Mouse (Mus musculus) heart, adult 2 months (tissue): ENCODE results near the gene Lmod1. TPM values are rescaled to one million over a fixed set of nuclear protein-coding genes. Genes with fewer than 3 reads are reported as not detected.

Source experiments
- DNase-seq, 2 experiments: peaks; one replicate each; pipeline ENCODE4 v3.0.0; 2021
- H3K27ac ChIP-seq: fragments of 200-600 bp; 2 replicates; pipeline ENCODE4 v1.8.1; 2022
- H3K27me3 ChIP-seq: fragments of 200-500 bp; 2 replicates; pipeline ENCODE4 v1.6.1; 2012; ENCODE audit warnings: mild to moderate bottlenecking, low read length, inconsistent platforms, mixed read lengths; ENCODE audit not compliant: control insufficient read depth, insufficient read depth
- H3K36me3 ChIP-seq: fragments of 200-500 bp; 2 replicates; pipeline ENCODE4 v1.6.1; 2012; ENCODE audit warnings: low read length, inconsistent platforms; ENCODE audit not compliant: control insufficient read depth, insufficient read depth
- H3K4me1 ChIP-seq: fragments of 200-500 bp; 2 replicates; pipeline ENCODE4 v1.6.1; 2011; ENCODE audit warnings: low read length; ENCODE audit not compliant: control insufficient read depth, insufficient read depth
- H3K4me3 ChIP-seq: fragments of 200-600 bp; 2 replicates; pipeline ENCODE4 v1.8.1; 2022
- H3K79me2 ChIP-seq: fragments of 200-500 bp; replicated peaks from 2 replicates; pipeline ENCODE4 v1.6.1; 2012; ENCODE audit warnings: mild to moderate bottlenecking, inconsistent platforms, low read length, moderate library complexity, mixed read lengths; ENCODE audit not compliant: control insufficient read depth, insufficient read depth
- H3K9ac ChIP-seq: fragments of 200-500 bp; 2 replicates; pipeline ENCODE4 v1.6.1; 2012; ENCODE audit warnings: low read depth, mild to moderate bottlenecking, control low read depth, inconsistent platforms, low read length, mixed read lengths
- CTCF ChIP-seq: fragments of 200-600 bp; IDR thresholded peaks from 2 replicates; pipeline ENCODE4 v1.8.1; 2022; ENCODE audit warnings: antibody characterized with exemption, mild to moderate bottlenecking, moderate library complexity
- EP300 ChIP-seq: fragments of 200-500 bp; IDR thresholded peaks from 2 replicates; pipeline ENCODE4 v1.6.1; 2011; ENCODE audit warnings: low read depth, low read length, control low read depth; ENCODE audit not compliant: insufficient read depth
- POLR2A ChIP-seq: fragments of 200-500 bp; IDR thresholded peaks from 2 replicates; pipeline ENCODE4 v1.6.1; 2011; ENCODE audit warnings: mild to moderate bottlenecking, low read depth, low read length, control low read depth; ENCODE audit not compliant: insufficient read depth
- WGBS: fragments of 180-500 bp; shearing (Covaris S2); methylation state at CpG from one replicate; pipeline ENCODE4 v1.1.7; 2018; 5-methylcytosine and 5-hydroxymethylcytosine counted together
- intact Hi-C: fragments of 180-260 bp; cut with DNase I; formaldehyde crosslinking; loops from one replicate; pipeline ENCODE4 v1.15.1; 2025
- polyA plus RNA-seq: library from polyadenylated mRNA; depleted of rRNA; stranded (reverse); fragments of >200 nt; gene quantifications from 2 replicates; pipeline ENCODE4 v1.2.3, GENCODE M21; 2012; rRNA removed
- total RNA-seq, 2 experiments: library from RNA; stranded (reverse); gene quantifications; 2 replicates each; pipeline ENCODE4 v1.2.3; 2021

Lmod1 gene
- total and polyA plus RNA-seq, 3 experiments = 3.7 to 6.4 (median 4.7) TPM

DNA sequence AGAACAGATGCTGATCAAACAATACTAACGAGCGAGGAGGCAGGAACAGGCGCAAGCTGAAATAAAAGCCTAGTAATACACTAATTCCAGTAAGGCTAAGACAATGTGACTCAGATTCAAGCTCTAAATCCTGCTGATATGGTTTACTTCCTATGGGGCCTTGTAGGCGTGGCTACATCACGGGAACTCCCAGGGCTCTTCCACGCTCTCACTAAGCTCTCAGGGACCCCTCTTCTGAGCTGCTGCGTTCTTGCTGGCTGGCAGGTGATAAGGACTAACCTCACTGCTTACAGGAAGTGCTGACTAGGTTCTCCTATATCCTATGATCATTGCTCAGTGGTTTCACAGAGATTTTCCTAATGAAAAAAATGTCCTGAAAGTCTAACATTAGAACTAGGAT is 80.7 kb downstream of the Lmod1 start:
- Histone ChIP-seq H3K9ac (no peak overlapping the region), H3K4me3 (no peak overlapping the region), H3K79me2 (no peaks in the 10 kb centered on the region), H3K4me1 (peaks cover 2% of the 10 kb centered on the region; the same call in 1 of the 2 replicates), H3K27ac (no peak overlapping the region), H3K36me3 (peaks cover 7% of the 10 kb centered on the region), H3K27me3 (no peaks in the 10 kb centered on the region)
- WGBS = 57% methylated on average over 7 of the region's 7 CpGs
- no peak for DNase-seq
- intact Hi-C loops = no loop called here
- no peak for TF ChIP-seq CTCF
- no peak for TF ChIP-seq EP300
- TF ChIP-seq POLR2A = no peak

- intact Hi-C loops = no loop called here
- 94% methylated on average over 4 of the region's 4 CpGs for WGBS
- Histone ChIP-seq H3K4me1 (peaks cover 12% of the 10 kb centered on the region), H3K27ac (no peak overlapping the region), H3K36me3 (peaks cover 17% of the 10 kb centered on the region), H3K79me2 (no peaks in the 10 kb centered on the region), H3K9ac (no peak overlapping the region), H3K27me3 (no peaks in the 10 kb centered on the region), H3K4me3 (no peak overlapping the region)
- TF ChIP-seq EP300 (no peak), CTCF (no peak), POLR2A (no peak)
- DNase-seq = no peak
Observed at GRCm38 (mm10) chr1:135408973-135409372, 84.4 kb downstream of the Lmod1 start.

- Histone ChIP-seq H3K9ac (no peak overlapping the region), H3K36me3 (peaks cover 24% of the 10 kb centered on the region)
- WGBS = 14% methylated on average over 2 of the region's 2 CpGs
Observed at GRCm38 (mm10) chr1:135410967-135411366, 86.4 kb downstream of the Lmod1 start.

GRCm38 (mm10) chr1:135412130-135412529 is 87.5 kb downstream of the Lmod1 start:
- Histone ChIP-seq H3K4me3 (no peak overlapping the region), H3K36me3 (peaks cover 20% of the 10 kb centered on the region), H3K79me2 (no peaks in the 10 kb centered on the region), H3K27ac (no peak overlapping the region; the same call in 1 of the 2 replicates), H3K27me3 (no peaks in the 10 kb centered on the region), H3K9ac (no peak overlapping the region), H3K4me1 (peaks cover 14% of the 10 kb centered on the region)
- 65% methylated on average over 4 of the region's 4 CpGs for WGBS
- no peak for TF ChIP-seq EP300
- no peak for TF ChIP-seq CTCF
- TF ChIP-seq POLR2A = no peak
- no peak for DNase-seq
- intact Hi-C loops = no loop called here

More at GRCm38 (mm10) chr1:135410967-135411366, 86.4 kb downstream of the Lmod1 start:
- intact Hi-C loops = no loop called here
- Histone ChIP-seq H3K27me3 (no peaks in the 10 kb centered on the region), H3K4me3 (no peak overlapping the region), H3K4me1 (peaks cover 14% of the 10 kb centered on the region), H3K27ac (peak overlapping the region; percentile 67), H3K79me2 (no peaks in the 10 kb centered on the region)
- peak; percentile 71 to 85 for DNase-seq
- TF ChIP-seq POLR2A (peak; percentile 13; the same call in 1 of the 2 replicates), CTCF (no peak), EP300 (peak; percentile 61; the same call in 1 of the 2 replicates)

DNA sequence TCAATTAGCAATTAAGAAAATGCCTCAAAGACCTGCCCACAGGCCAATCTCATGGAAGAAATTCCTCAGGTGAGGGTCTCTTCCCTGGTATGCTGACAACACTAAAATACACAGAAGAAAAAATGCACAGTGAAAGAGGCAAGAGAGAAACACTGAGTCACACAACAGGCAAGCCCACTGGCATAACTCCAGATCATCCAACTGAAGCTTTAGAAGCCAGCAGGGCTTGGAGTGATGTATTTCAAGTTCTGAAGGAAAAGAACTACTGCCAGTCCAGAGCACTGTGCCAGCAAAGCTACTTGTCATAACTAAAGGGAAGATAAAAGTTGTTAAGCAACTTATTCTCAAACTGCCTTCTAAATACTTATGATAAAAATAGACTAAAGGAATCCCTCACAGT is 89.4 kb downstream of the Lmod1 start:
- H3K27ac ChIP-seq = peak overlapping the region; percentile 18
- TF ChIP-seq EP300 (no peak), CTCF (no peak), POLR2A (no peak)
- H3K27me3 ChIP-seq = no peaks in the 10 kb centered on the region
- no peak overlapping the region for H3K4me3 ChIP-seq
- intact Hi-C loops = loop anchor here (2.0 kb wide), 1 partner anchor 15 kb away; no protein-coding TSS in a partner anchor
- H3K36me3 ChIP-seq = peaks cover 20% of the 10 kb centered on the region
- no peak overlapping the region for H3K9ac ChIP-seq
- DNase-seq = peak in 1 of 2 experiments; percentile 39
- peaks cover 14% of the 10 kb centered on the region for H3K4me1 ChIP-seq
- no peaks in the 10 kb centered on the region for H3K79me2 ChIP-seq

Other genes starting within 250 kb of the Lmod1 start
- 10 to 100 TPM; 12.2 to 14.4 TPM for gene Lgr6, start 219.5 kb upstream of the Lmod1 start, total RNA-seq
- 12.6 and 21.5 TPM in 2 replicates for gene Lgr6, start 219.5 kb upstream of the Lmod1 start, polyA plus RNA-seq
- gene Ptpn7, start 192.1 kb upstream of the Lmod1 start, total RNA-seq = under 1 TPM; 0.73 to 0.82 TPM
- gene Ptpn7, start 192.1 kb upstream of the Lmod1 start, polyA plus RNA-seq = 0.82 and 1.4 TPM in 2 replicates
- gene Arl8a, start 178.0 kb upstream of the Lmod1 start, total RNA-seq = 10 to 100 TPM; 20.1 to 21.0 TPM
- gene Arl8a, start 178.0 kb upstream of the Lmod1 start, polyA plus RNA-seq = 30.5 and 32.5 TPM in 2 replicates
- under 1 TPM; 0.97 to 0.98 TPM for gene Gpr37l1, start 157.1 kb upstream of the Lmod1 start, total RNA-seq
- gene Gpr37l1, start 157.1 kb upstream of the Lmod1 start, polyA plus RNA-seq = 2.3 and 3.6 TPM in 2 replicates
- not detected for gene Elf3, start 66.2 kb upstream of the Lmod1 start, total RNA-seq
- gene Elf3, start 66.2 kb upstream of the Lmod1 start, polyA plus RNA-seq = 2.0 TPM in 1 of 2 replicates, not detected in the other
- 10 to 100 TPM; 20.0 to 22.6 TPM for gene Rnpep, start 40.7 kb upstream of the Lmod1 start, total RNA-seq
- gene Rnpep, start 40.7 kb upstream of the Lmod1 start, polyA plus RNA-seq = 14.0 and 14.4 TPM in 2 replicates
- 100 to 1,000 TPM; 325 to 370 TPM for gene Timm17a, start 11.0 kb upstream of the Lmod1 start, total RNA-seq
- 185 and 239 TPM in 2 replicates for gene Timm17a, start 11.0 kb upstream of the Lmod1 start, polyA plus RNA-seq
- gene Shisa4, start 50.4 kb downstream of the Lmod1 start, total RNA-seq = 1 to 10 TPM; 2.2 to 2.3 TPM
- 6.7 and 10.4 TPM in 2 replicates for gene Shisa4, start 50.4 kb downstream of the Lmod1 start, polyA plus RNA-seq
- 10 to 100 TPM; 31.9 to 35.3 TPM for gene Ipo9, start 105.7 kb downstream of the Lmod1 start, total RNA-seq
- 40.8 and 64.6 TPM in 2 replicates for gene Ipo9, start 105.7 kb downstream of the Lmod1 start, polyA plus RNA-seq